Comparison of ENCODE assay signal across 11 mouse cellular contexts in the genomic region with DNA sequence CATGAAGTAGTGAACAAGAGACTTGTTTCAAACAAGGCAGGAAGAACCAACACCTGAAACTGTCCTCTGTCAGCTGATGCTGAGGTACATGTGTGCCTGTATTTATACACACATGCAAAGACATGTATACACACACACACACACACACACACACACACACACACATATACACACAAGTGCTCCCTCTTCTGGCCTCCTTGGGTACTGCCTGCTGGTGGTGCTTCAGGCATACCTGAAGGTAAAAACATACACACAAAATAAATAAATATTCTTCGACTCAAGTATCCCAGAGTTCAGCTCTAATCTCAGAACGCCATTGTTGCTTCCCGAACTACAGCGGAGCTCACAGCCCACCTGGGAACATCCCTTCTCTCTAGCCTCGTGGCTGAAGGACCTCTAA.
DNase-seq lines count a peak whose midpoint lies in the region; ATAC-seq and TF ChIP-seq lines count a peak whose summit lies in the region.
"Had no signal": no experiment of that assay in that cellular context is flagged by ENCODE, and none has a peak within 500 bp of the region (broad histone marks: within the 10 kb centered on the region; RNA-seq: fewer than 3 reads in every experiment).

No protein-coding gene starts in this region.

- H3K4me1 ChIP-seq in liver, embryonic 11.5 days (replicated peaks; ENCODE audit: control insufficient read depth, insufficient read depth, low read length) = no peaks in the 10 kb centered on the region
- no peaks in the 10 kb centered on the region for H3K4me1 ChIP-seq in ES-Bruce4 (ENCODE audit: control insufficient read depth, insufficient read depth, low read length)
- H3K4me1 ChIP-seq in cerebellum, adult 2 months (ENCODE audit: control insufficient read depth, insufficient read depth, low read length) = no peaks in the 10 kb centered on the region
- H3K4me1 ChIP-seq: hindbrain, embryonic 15.5 days; lung, embryonic 15.5 days had no signal

- TF ChIP-seq CTCF in gastrocnemius, adult 2 months (IDR thresholded peaks at IDR 0.05) = peak; percentile 37
- TF ChIP-seq CTCF in ES-Bruce4 (IDR thresholded peaks at IDR 0.05; ENCODE audit: low read depth, low read length) = peak; percentile 27
- no peak; the same call in 1 of the 2 replicates for TF ChIP-seq CTCF in cerebellum, adult 2 months (IDR thresholded peaks at IDR 0.05; ENCODE audit: borderline replicate concordance, insufficient read depth, low read depth, low read length)

- H3K36me3 ChIP-seq in liver, embryonic 11.5 days (ENCODE audit: control insufficient read depth, insufficient read depth, low read length) = no peaks in the 10 kb centered on the region
- H3K36me3 ChIP-seq in ES-Bruce4 (ENCODE audit: control insufficient read depth, insufficient read depth, low read length, poor library complexity, severe bottlenecking) = no peaks in the 10 kb centered on the region
- H3K36me3 ChIP-seq: G1E; hindbrain, embryonic 15.5 days; lung, embryonic 15.5 days had no signal

- H3K27ac ChIP-seq in gastrocnemius, adult 2 months = no peak overlapping the region
- H3K27ac ChIP-seq in liver, embryonic 11.5 days (ENCODE audit: low read depth, low read length) = no peak overlapping the region
- no peak overlapping the region for H3K27ac ChIP-seq in ES-Bruce4 (ENCODE audit: insufficient read depth, low read length)
- no peak overlapping the region for H3K27ac ChIP-seq in cerebellum, adult 2 months (ENCODE audit: insufficient read depth, low read length)
- H3K27ac ChIP-seq: hindbrain, embryonic 15.5 days; lung, embryonic 15.5 days had no signal

- intact Hi-C loops in gastrocnemius, adult 2 months (cut with DNase I) = no loop called here

- no peak overlapping the region for H3K4me3 ChIP-seq in gastrocnemius, adult 2 months
- no peak overlapping the region for H3K4me3 ChIP-seq in liver, embryonic 11.5 days (ENCODE audit: low read depth, low read length)
- H3K4me3 ChIP-seq in ES-Bruce4 (ENCODE audit: low read depth, low read length) = no peak overlapping the region
- H3K4me3 ChIP-seq in cerebellum, adult 2 months (replicated peaks; ENCODE audit: insufficient read depth, low read depth, low read length) = no peak overlapping the region
- H3K4me3 ChIP-seq: hindbrain, embryonic 15.5 days; lung, embryonic 15.5 days had no signal

- WGBS in liver, embryonic 11.5 days = 79% methylated on average over 5 of the region's 5 CpGs
- WGBS in cerebellum, adult 2 months = 93% methylated on average over 5 of the region's 5 CpGs

- no peaks in the 10 kb centered on the region for H3K27me3 ChIP-seq in liver, embryonic 11.5 days (replicated peaks; ENCODE audit: control insufficient read depth, insufficient read depth, low read length)
- H3K27me3 ChIP-seq in ES-Bruce4 (ENCODE audit: control insufficient read depth, insufficient read depth, low read length, poor library complexity, severe bottlenecking) = no peaks in the 10 kb centered on the region
- H3K27me3 ChIP-seq in cerebellum, adult 2 months (ENCODE audit: control insufficient read depth, insufficient read depth, low read length) = no peaks in the 10 kb centered on the region; the same call in 1 of the 2 replicates
- H3K27me3 ChIP-seq: lung, embryonic 15.5 days had no signal

- no peak overlapping the region for H3K4me2 ChIP-seq in liver, embryonic 11.5 days
- H3K4me2 ChIP-seq: hindbrain, embryonic 15.5 days; lung, embryonic 15.5 days had no signal

- no peak for TF ChIP-seq POLR2A in ES-Bruce4 (IDR thresholded peaks at IDR 0.05; ENCODE audit: insufficient read depth, low read length)
- TF ChIP-seq POLR2A in cerebellum, adult 2 months (IDR thresholded peaks at IDR 0.05; ENCODE audit: borderline replicate concordance, insufficient read depth, low read length) = no peak

- ATAC-seq in liver, embryonic 11.5 days (replicated peaks; ENCODE audit: low FRiP score) = no peak

- no peaks in the 10 kb centered on the region for H3K9me3 ChIP-seq in liver, embryonic 11.5 days (ENCODE audit: control insufficient read depth, low read length)
- H3K9me3 ChIP-seq in ES-Bruce4 (replicated peaks; ENCODE audit: control insufficient read depth, insufficient read depth, low read length, poor library complexity, severe bottlenecking) = no peaks in the 10 kb centered on the region
- H3K9me3 ChIP-seq: hindbrain, embryonic 15.5 days; lung, embryonic 15.5 days had no signal

- no peak for DNase-seq in gastrocnemius, adult 2 months
- DNase-seq in gastrocnemius, adult 18-20 months (ENCODE audit: low spot score) = no peak
- peak; percentile 10 for DNase-seq in liver
- no peak for DNase-seq in liver, embryonic 11.5 days (ENCODE audit: low spot score)
- DNase-seq in induced T-regulatory cell, adult 2 months (ENCODE audit: low read depth) = peak; percentile 17
- no peak for DNase-seq in frontal cortex, postnatal 25 days (ENCODE audit: low spot score in 2 of 2)
- DNase-seq in cerebellum, adult 2 months = no peak

- no peak overlapping the region for H3K9ac ChIP-seq in liver, embryonic 11.5 days (ENCODE audit: low read depth, low read length)
- no peak overlapping the region for H3K9ac ChIP-seq in ES-Bruce4 (ENCODE audit: low read depth, poor library complexity, severe bottlenecking)
- H3K9ac ChIP-seq: hindbrain, embryonic 15.5 days; lung, embryonic 15.5 days had no signal

- no peak for TF ChIP-seq EP300 in ES-Bruce4 (IDR thresholded peaks at IDR 0.05; ENCODE audit: insufficient read depth, low read depth, low read length)

Comparison
In these comparisons a context has a peak if more than half of its experiments do, and no peak if none do; other contexts are left out.
1. DNase-seq: peak in liver (single experiment) and induced T-regulatory cell, adult 2 months (single experiment); none in gastrocnemius, adult 2 months (single experiment), gastrocnemius, adult 18-20 months (single experiment), liver, embryonic 11.5 days (single experiment), frontal cortex, postnatal 25 days (0 of 2) and cerebellum, adult 2 months (0 of 2).